Mouse (Mus musculus) liver, adult 2 months (tissue): ENCODE results near the gene Agr2.

ENCODE experiments used
- CTCF ChIP-seq: fragments of 200-500 bp; IDR thresholded peaks from 2 replicates; pipeline ENCODE4 v1.5.1; 2011; ENCODE audit warnings: low read depth, low read length, control low read depth
- POLR2A ChIP-seq: fragments of 200-500 bp; IDR thresholded peaks from 2 replicates; pipeline ENCODE4 v1.6.1; 2011; ENCODE audit warnings: low read length, control low read depth; ENCODE audit not compliant: insufficient read depth; ENCODE audit errors: extremely low read depth

DNA sequence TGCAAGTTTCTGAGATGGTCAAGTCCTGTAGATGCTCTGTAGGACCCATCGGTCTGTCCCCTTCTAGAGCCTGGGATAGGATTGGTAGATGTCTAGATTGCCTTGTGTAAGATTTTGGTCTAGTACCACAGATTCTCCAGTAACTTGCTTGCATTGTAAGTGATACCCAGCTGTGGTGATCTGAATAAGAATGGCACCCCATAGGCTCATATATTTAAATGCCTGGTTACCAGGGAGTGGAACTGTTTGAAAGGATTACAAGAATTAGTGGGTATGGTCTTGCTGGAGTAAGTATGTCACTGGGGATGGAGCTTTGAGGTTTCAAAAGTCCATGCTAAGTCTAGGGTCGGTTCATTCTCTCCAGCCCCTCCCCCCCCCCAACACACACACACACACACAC is 28.0 kb downstream of the Agr2 start:
- no peak for TF ChIP-seq CTCF
- no peak for TF ChIP-seq POLR2A
